Mouse (Mus musculus) myocyte (in vitro differentiated cells): Measurements from ENCODE around the gene Rhbdd2. TPM values are rescaled to one million over a fixed set of nuclear protein-coding genes. Genes with fewer than 3 reads are reported as not detected.

ENCODE experiments used
- H3K27me3 ChIP-seq: one replicate; pipeline ENCODE4 v1.6.1; 2011; ENCODE audit not compliant: control insufficient read depth, insufficient read depth, insufficient read length
- H3K36me3 ChIP-seq: one replicate; pipeline ENCODE4 v1.6.1; 2011; ENCODE audit not compliant: control insufficient read depth, insufficient read depth
- H3K4me2 ChIP-seq: one replicate; pipeline ENCODE4 v1.6.1; 2011; ENCODE audit warnings: low read depth, control low read depth
- H3K4me3 ChIP-seq: one replicate; pipeline ENCODE4 v1.5.1; 2011; ENCODE audit warnings: mild to moderate bottlenecking, control low read depth, moderate library complexity
- H3K79me2 ChIP-seq: one replicate; pipeline ENCODE4 v1.6.1; 2011; ENCODE audit not compliant: control insufficient read depth, insufficient read depth
- H3ac ChIP-seq: one replicate; pipeline ENCODE4 v1.6.1; 2011; ENCODE audit not compliant: control insufficient read depth, insufficient read length
- CEBPB ChIP-seq: IDR thresholded peaks from 2 replicates; pipeline ENCODE4 v1.6.1; 2011; ENCODE audit warnings: mild to moderate bottlenecking, moderate library complexity; ENCODE audit not compliant: poor library complexity, insufficient read depth, severe bottlenecking
- E2F4 ChIP-seq: IDR thresholded peaks from one replicate; pipeline ENCODE4 v1.6.1; 2011; ENCODE audit warnings: mild to moderate bottlenecking, control low read depth, moderate library complexity; ENCODE audit not compliant: insufficient read depth
- MAX ChIP-seq: IDR thresholded peaks from one replicate; pipeline ENCODE4 v1.6.1; 2011; ENCODE audit warnings: low read depth, mild to moderate bottlenecking, control low read depth
- MYOD1 ChIP-seq, 3 experiments: IDR thresholded peaks; one replicate each; pipeline ENCODE4 v1.6.1; 2011; ENCODE audit warnings: control low read depth in 2 of 3, low read depth in 2 of 3, mild to moderate bottlenecking in 2 of 3, moderate library complexity in 1 of 3; ENCODE audit not compliant: insufficient read length in 2 of 3, control insufficient read depth in 1 of 3
- MYOG ChIP-seq, 3 experiments: IDR thresholded peaks; one replicate each; pipeline ENCODE4 v1.6.1; 2011; ENCODE audit warnings: control low read depth in 2 of 3, low read depth in 2 of 3, mild to moderate bottlenecking in 2 of 3; ENCODE audit not compliant: insufficient read length in 2 of 3, control insufficient read depth in 1 of 3, insufficient read depth in 1 of 3
- POLR2A ChIP-seq: IDR thresholded peaks from one replicate; pipeline ENCODE4 v1.6.1; 2011; ENCODE audit warnings: low read depth, mild to moderate bottlenecking, control low read depth, moderate library complexity; ENCODE audit not compliant: insufficient read length
- POLR2AphosphoS2 ChIP-seq: IDR thresholded peaks from one replicate; pipeline ENCODE4 v1.6.1; 2011; ENCODE audit warnings: low read depth, control low read depth; ENCODE audit not compliant: insufficient read length
- REST ChIP-seq: IDR thresholded peaks from one replicate; pipeline ENCODE4 v1.6.1; 2011; ENCODE audit warnings: mild to moderate bottlenecking, control low read depth, moderate library complexity; ENCODE audit not compliant: insufficient read depth, insufficient read length
- SRF ChIP-seq: IDR thresholded peaks from one replicate; pipeline ENCODE4 v1.6.1; 2011; ENCODE audit warnings: low read depth; ENCODE audit not compliant: control insufficient read depth, insufficient read length
- TCF12 ChIP-seq: IDR thresholded peaks from one replicate; pipeline ENCODE4 v1.6.1; 2011; ENCODE audit warnings: mild to moderate bottlenecking, control low read depth; ENCODE audit not compliant: poor library complexity, insufficient read depth, severe bottlenecking
- TCF3 ChIP-seq: IDR thresholded peaks from one replicate; pipeline ENCODE4 v1.6.1; 2011; ENCODE audit warnings: low read depth, control low read depth; ENCODE audit not compliant: insufficient read length
- USF1 ChIP-seq: IDR thresholded peaks from one replicate; pipeline ENCODE4 v1.6.1; 2011; ENCODE audit warnings: low read depth, mild to moderate bottlenecking, control low read depth, moderate library complexity
- polyA plus RNA-seq: library from polyadenylated mRNA; unstranded; fragments of >200 nt; fragmentation: generic; extraction: Trizol; gene quantifications from one replicate; pipeline ENCODE4 v1.2.1, GENCODE M21; 2012; ENCODE audit warnings: missing spikeins

Rhbdd2 gene
- polyA plus RNA-seq, 1 experiment, result 16.7 TPM

DNA sequence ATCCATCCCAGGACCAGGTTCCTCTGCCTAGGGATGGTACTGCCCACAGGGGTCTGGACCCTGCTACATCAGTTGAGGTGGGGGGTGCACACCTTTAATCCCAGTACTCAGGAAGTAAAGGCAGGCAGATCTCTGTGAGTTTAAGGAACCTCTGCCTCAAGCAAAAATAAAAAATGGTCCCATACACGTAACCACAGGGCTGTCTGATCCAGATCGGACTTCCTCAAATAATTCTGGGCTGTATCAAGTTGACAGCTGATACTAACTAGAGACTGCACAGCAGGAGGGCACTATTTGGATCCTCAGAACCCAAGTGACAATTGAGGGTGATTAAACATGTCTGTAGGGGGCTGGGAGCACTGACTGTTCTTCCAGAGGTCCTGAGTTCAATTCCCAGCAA is 44.8 kb downstream of the Rhbdd2 start:
- no peak overlapping the region for H3K4me2 ChIP-seq
- TF ChIP-seq POLR2A, result no peak
- no peak for TF ChIP-seq REST
- TF ChIP-seq MAX, result no peak
- no peak for TF ChIP-seq MYOG (IDR thresholded peaks at IDR 0.05; ENCODE audit: control insufficient read depth in 1 of 3, insufficient read depth in 1 of 3, insufficient read length in 2 of 3, low read depth in 2 of 3)
- no peaks in the 10 kb centered on the region for H3K36me3 ChIP-seq
- no peaks in the 10 kb centered on the region for H3K79me2 ChIP-seq
- H3K27me3 ChIP-seq, result no peaks in the 10 kb centered on the region
- H3ac ChIP-seq, result no peak overlapping the region
- no peak overlapping the region for H3K4me3 ChIP-seq

GRCm38 (mm10) chr5:135678481-135678880 is 46.1 kb downstream of the Rhbdd2 start:
- Histone ChIP-seq H3K36me3 (no peaks in the 10 kb centered on the region), H3K27me3 (no peaks in the 10 kb centered on the region), H3K4me2 (no peak overlapping the region), H3K4me3 (no peak overlapping the region), H3K79me2 (no peaks in the 10 kb centered on the region), H3ac (no peak overlapping the region)
- TF ChIP-seq SRF, result no peak
- TF ChIP-seq POLR2A, result no peak
- TF ChIP-seq TCF3, result no peak
- TF ChIP-seq CEBPB, result no peak
- TF ChIP-seq TCF12, result no peak
- no peak for TF ChIP-seq MYOD1 (IDR thresholded peaks at IDR 0.05; ENCODE audit: control insufficient read depth in 1 of 3, insufficient read length in 2 of 3, low read depth in 2 of 3)
- no peak for TF ChIP-seq USF1
- TF ChIP-seq POLR2AphosphoS2, result no peak
- TF ChIP-seq REST, result no peak
- no peak for TF ChIP-seq E2F4
- no peak for TF ChIP-seq MYOG (IDR thresholded peaks at IDR 0.05; ENCODE audit: control insufficient read depth in 1 of 3, insufficient read depth in 1 of 3, insufficient read length in 2 of 3, low read depth in 2 of 3)
- TF ChIP-seq MAX, result no peak

GRCm38 (mm10) chr5:135680967-135681545 is 48.6 kb downstream of the Rhbdd2 start:
- Histone ChIP-seq H3K79me2 (no peaks in the 10 kb centered on the region), H3K4me2 (no peak overlapping the region), H3K36me3 (no peaks in the 10 kb centered on the region), H3K4me3 (no peak overlapping the region), H3ac (no peak overlapping the region), H3K27me3 (no peaks in the 10 kb centered on the region)
- TF ChIP-seq TCF3 (no peak), MYOD1 (IDR thresholded peaks at IDR 0.05; ENCODE audit: control insufficient read depth in 1 of 3, insufficient read length in 2 of 3, low read depth in 2 of 3) (no peak), SRF (no peak)

- Histone ChIP-seq H3ac (no peak overlapping the region), H3K36me3 (no peaks in the 10 kb centered on the region), H3K4me2 (no peak overlapping the region), H3K27me3 (no peaks in the 10 kb centered on the region), H3K4me3 (no peak overlapping the region), H3K79me2 (no peaks in the 10 kb centered on the region)
- TF ChIP-seq E2F4 (no peak), SRF (no peak), REST (no peak), MAX (no peak), TCF12 (no peak), POLR2AphosphoS2 (no peak)
Measured at GRCm38 (mm10) chr5:135682009-135682408, 49.6 kb downstream of the Rhbdd2 start.

GRCm38 (mm10) chr5:135682942-135683570 is 50.6 kb downstream of the Rhbdd2 start:
- H3K79me2 ChIP-seq, result no peaks in the 10 kb centered on the region
- no peak for TF ChIP-seq TCF3
- TF ChIP-seq SRF, result no peak
- TF ChIP-seq MYOG (IDR thresholded peaks at IDR 0.05; ENCODE audit: control insufficient read depth in 1 of 3, insufficient read depth in 1 of 3, insufficient read length in 2 of 3, low read depth in 2 of 3), result no peak

GRCm38 (mm10) chr5:135690401-135690800 is 58.0 kb downstream of the Rhbdd2 start:
- TF ChIP-seq REST (no peak), USF1 (no peak), SRF (no peak), TCF12 (no peak), MYOD1 (IDR thresholded peaks at IDR 0.05; ENCODE audit: control insufficient read depth in 1 of 3, insufficient read length in 2 of 3, low read depth in 2 of 3) (no peak), E2F4 (no peak), TCF3 (no peak), POLR2A (no peak), CEBPB (no peak), POLR2AphosphoS2 (no peak)
- H3K27me3 ChIP-seq, result no peaks in the 10 kb centered on the region

More at GRCm38 (mm10) chr5:135682942-135683570, 50.6 kb downstream of the Rhbdd2 start:
- no peak overlapping the region for H3K4me3 ChIP-seq
- no peaks in the 10 kb centered on the region for H3K27me3 ChIP-seq
- H3K4me2 ChIP-seq, result no peak overlapping the region
- no peak overlapping the region for H3ac ChIP-seq
- H3K36me3 ChIP-seq, result no peaks in the 10 kb centered on the region

More at GRCm38 (mm10) chr5:135690401-135690800, 58.0 kb downstream of the Rhbdd2 start:
- peak overlapping the region; percentile 89 for H3K4me2 ChIP-seq
- H3K36me3 ChIP-seq, result no peaks in the 10 kb centered on the region
- peaks cover 60% of the 10 kb centered on the region for H3K79me2 ChIP-seq
- H3ac ChIP-seq, result no peak overlapping the region
- H3K4me3 ChIP-seq, result peak overlapping the region; percentile 97
